Mouse (Mus musculus): Measurements from ENCODE around the gene Rfx3.

Gene Rfx3

DNA sequence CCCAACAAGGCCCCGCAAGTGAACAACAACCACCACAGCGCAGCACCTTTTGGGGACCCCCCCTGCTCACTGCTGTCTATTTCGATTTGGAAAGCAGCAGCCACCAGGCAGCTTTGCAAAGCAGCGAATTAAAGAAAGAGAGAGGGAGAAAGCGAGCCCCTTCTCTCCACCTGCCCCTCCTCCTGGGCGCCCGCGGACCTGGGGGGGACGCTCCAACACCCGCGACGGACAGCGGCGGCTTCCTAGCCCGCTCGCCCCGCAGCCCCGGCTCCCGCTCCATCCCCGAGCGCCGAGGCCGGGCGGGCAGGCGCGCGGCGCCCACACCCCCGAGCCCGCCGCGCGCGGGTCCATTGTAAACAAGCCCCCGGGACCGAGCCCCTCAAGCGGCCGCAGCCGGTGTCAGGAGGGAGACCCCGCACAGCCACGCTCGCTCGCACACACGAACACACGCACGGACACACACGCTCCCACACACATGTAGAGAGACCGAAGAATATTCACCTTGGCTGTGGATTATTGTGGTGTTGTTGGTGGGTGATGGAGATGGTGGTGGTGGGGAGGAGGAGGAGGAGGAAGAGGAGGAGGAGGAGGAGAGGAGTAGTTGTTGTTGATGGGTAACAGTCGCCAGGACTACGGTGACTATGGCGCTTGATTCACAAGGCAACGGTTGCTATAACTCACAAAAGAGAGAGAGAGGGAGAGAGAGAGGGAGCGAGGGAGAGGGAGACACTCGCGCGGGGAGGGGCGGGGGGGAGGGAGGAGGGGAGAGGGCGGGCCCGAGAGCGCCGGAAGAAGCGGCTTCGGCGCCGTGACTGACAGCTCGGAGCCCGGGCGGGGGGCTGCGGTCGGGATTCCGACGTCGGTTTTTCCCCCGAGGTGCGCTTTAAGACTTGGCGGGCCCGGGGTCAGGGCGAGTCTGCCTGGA lies at the start of gene Rfx3:
TSS of gene Rfx3 (minus strand) at position 696 of the 925 bp plus-strand sequence.
- DNase-seq = peak; percentile 24

DNA sequence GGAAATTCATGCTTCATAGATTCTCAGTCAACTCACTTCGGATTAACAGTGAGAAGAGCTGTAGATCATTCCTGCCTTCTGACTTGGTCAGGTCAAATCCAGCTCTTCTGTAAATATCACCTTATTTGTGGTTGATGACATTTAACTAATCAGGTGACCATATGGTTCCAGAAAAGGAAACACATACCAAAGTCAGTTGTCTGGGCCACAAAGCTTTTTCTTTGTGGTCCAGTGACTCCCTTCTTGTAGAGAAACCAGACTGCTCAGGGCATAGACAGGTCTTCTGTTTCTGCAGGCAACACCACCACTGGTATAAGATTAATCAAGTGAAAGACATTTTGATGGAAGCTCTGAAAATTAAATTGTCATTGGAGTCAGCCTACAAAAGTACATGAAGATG lies 41.1 kb upstream of the Rfx3 start:
- DNase-seq = no peak

DNA sequence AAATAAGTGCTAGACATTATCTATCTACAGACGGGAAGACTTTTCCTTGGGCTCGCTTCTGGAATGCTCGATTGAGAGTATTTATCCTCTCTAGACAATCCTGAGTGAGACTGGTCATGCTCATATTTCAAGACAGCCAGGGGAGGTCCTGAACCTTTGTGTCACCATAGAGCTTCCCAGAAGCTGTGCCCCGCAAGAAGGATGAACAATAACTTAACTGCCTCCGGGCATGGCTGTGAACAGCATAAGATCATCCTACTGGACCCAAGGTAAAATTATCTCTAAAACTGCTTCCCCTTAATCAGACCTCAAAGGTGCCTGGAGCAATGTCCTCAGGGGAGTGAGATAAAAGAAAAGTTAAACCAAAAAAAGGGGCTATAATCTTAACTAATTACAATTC lies 40.6 kb upstream of the Rfx3 start:
- no peak for DNase-seq

DNA sequence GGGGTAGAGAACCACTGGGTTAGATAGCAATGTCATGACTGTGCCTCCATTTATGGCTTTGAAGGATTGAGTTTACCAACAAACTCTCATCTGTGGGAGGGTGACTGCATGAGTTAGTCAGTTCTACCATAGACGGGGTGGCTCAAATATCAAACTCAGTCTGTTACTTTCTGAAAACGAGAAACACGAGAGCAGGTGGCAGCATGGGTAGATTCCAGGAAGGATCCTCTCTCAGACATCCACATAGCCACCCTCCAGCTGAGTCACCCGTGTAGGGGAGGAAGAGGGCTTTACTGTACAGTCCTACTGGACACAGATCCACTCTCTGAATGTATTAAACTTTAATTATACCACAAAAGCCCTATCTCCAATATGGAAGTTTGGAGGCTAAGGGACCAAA lies 38.3 kb upstream of the Rfx3 start:
- DNase-seq = no peak

DNA sequence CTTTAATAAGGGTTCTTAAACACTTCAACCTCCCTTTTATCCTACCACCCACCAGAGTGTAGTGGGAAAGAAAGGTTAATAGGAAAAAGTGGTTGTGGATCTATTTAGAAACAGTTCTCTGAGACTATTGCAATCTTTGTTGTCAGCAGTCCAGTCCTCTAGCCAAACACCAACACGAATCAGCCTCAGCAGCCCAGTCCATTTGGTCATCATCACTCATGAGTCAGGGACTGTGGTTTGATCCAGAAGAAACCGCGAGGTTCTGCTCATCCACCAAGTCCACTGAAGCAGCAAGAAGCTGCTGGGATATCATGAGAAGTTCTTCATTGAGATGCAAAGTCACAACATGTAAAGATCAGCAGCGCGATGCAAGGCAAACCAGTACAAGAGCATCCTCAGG lies 35.8 kb upstream of the Rfx3 start:
- DNase-seq = no peak

DNA sequence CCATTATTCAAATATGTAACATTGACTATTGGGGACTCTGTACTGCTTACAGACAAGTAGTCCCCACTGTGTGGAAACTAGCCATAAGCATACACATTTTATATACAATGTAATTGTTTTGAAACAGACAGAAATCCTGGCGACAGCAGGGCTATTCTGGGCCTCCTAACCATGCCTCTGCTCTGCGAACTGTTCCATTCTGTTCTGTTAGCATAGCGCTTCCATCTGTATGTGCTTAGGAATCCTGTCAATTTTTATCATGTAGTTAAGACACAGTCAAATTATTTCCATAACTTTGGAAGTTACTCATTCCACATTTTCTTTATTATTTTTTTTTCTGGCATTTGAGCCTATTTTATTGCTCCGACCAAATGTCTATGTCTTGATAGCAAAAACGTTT lies 34.0 kb upstream of the Rfx3 start:
- DNase-seq = no peak

DNA sequence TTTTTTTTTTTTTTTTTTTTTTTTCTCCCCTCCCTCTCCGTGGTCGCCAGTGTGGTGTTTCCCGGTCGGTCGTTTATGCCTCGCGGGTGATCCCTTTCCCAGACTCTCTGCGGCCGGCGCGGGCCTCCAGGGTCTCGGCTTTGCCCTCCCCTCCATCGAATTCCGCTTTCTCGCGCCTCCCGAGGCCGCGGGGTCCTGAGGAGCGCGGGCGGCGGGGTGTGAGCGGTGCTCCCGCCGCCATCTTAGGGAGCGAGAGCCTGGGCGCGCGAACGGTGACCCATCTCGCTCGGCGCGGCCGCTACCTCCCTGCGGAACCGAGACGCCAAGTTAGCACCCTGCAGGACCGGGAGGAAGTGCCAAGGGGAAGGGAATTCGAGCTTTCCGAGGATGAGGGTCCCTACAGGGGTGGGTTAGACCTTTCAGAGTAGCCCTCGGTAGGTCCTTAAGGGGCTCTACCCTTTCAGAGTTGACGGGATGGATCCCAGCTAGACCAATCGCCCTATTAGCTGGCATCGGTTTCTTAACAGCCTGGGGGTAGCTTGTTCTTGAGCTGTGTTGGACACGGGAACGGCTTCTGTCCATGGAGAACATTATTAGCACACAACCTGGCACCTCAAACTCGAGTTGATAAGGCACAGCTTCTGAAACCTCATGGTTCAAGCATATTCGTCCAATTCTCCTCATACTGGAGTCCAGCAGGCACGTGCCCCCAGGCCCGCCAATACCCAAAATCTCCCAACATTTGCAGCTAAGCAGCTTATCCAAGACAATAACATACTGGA lies 943 bp upstream of the Rfx3 start:
- peak; percentile 73 for DNase-seq

DNA sequence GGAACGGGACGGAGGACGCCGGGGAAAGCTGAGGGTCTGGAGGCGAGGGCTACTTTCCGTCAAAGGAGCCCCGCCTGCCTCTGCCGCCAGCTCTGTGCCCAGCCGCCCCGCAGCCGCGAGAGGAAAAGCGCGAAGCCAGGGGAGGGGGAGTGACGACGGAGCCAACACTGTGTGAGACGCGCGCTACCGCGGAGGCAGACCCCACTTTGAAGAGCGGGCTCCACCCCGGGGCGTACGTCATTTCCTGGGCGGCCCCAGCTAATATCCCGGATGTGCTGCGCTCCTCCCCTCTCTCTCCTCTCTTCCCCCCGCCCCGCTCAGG lies 391 bp upstream of the Rfx3 start:
- peak; percentile 94 for DNase-seq

DNA sequence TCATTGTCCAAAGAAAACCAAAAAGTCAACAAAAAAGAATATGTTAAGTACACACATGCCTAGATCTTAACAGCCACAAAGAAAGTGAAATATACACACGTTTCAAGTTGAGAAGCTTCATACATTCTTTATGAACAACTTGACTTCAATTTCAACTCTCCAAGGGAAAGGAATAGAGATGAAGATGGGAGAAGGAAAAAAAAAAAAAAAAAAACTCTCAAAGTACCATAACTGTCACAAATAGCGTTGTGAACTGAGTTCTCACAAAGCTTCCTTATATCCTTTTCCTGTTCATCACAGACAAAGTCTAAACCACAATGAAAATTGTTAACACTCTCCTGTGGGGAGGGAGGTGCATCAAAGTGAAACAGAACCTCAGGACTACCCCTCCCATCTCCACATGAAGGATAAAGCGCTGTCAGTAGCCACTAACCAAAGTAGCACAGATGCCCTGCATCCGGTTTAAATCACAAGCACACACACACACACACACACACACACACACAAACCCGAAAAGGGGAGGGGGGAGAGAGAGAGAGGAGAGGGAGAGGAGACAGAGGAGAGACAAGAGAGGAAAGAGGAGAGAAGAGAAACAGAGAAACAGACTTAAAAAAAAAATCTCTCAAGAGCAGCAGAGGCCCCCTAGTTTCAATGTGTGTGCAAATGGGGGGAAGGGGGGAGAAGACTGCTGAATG lies 1.2 kb downstream of the Rfx3 start:
- DNase-seq = peak; percentile 17

DNA sequence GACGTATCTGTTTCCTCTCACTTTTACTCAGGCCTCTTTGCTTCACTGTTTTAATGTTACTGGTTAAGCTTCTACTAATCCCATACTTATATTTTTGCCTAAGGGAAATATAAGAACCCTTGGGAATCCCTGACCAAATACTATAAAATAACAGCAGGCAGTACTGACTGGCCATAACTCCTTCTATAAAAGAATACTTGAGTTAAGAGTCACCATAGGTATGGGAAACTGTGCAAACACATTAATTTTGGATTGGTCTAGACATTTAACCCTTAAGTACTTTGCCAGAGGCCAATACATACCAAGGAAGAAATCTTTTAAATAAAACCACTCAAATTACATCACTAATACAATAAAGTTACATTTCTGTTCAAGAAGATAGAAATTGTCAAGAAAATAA lies 6.8 kb downstream of the Rfx3 start:
- no peak for DNase-seq

DNA sequence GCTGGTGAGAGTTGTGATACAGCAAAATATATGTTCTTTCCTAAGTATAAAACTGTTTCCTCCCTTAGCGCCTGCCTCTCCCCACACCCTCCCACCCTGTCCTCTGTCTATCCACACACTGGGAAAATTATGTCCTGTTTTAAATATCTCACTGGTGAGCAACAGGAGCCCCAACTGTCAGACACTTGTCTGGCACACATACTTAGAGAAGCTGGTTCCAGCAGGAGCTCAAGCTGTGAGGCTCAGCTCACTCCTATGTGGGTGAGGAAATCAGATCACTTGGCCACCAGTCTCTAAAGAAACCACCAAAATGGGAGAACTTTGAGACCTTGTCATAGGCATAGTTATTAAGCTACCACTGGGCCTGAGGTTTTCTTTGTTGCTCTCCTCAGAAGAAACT lies 7.5 kb downstream of the Rfx3 start:
- no peak for DNase-seq

DNA sequence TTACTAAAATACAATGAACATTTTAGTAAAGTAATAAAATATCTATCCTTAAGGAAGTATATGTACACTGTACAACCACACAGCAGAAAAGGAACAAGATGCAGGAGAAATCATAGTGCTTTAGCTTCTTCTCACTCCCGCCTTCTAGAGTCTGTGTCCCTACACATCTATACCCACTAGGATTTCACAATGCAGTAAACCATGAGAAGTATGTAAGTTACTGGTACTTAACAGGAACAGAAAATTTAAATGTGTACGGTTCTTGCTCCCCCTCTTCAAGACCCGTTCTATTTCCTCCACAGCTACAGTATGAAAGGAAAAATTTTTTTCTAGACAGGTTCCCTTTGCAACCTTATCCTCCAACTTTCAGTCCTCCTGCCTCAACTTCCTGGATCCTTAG lies 8.3 kb downstream of the Rfx3 start:
- DNase-seq = no peak

DNA sequence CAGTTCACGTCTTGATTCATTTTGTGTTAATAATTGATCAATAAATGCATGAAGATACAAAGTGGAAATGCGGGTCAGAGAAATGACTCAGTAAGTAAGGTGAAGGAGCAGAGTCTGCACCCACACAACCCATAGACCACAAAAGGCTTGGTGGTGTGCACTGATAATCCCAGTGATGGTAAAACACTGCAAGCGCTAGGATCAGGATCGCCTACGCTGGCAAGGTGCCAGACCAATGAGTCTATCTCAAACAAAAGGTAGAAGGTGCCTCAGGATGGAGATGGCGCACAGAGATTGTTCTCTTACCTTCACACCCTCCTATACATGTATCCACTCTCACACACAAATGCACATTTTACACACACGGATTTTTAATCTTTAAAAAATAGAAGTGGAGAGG lies 18.2 kb downstream of the Rfx3 start:
- DNase-seq = no peak

DNA sequence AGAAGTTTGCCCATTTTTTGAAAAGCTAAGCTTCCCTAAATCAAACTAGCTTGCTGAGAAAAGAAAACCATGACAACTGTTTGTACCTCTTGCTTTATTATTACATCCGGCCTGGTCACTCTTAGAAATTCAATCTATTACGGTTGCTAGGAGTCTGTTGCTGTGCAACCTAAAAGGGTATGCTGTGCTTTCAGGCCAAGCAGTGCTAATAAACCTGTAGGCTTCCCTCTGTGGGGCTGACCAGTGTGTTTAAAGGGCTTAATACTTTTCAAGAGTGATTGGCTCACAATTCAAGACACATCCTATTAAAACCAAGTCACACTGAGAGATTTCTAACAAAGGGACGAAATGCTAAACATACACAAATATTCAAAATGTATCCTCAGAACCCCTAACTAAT lies 22.2 kb downstream of the Rfx3 start:
- DNase-seq = no peak

DNA sequence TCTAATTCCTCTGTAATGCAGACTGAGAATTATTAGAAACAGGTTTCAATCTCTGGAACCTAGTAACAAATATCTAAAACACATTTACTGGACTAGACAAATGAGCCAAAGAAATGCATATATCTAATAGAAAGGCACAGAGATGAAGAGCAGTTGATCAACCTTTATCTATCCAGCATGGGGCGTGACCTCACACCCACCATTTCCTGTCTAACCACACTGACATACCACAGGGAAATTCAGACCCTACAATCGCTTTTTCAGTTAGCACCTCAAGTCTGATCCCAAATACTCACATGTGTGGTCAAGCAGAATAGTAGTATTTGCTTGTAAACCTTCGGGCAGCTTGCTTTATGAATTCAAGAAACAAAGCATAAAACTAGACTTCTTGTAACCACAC lies 43.4 kb downstream of the Rfx3 start:
- no peak for DNase-seq

DNA sequence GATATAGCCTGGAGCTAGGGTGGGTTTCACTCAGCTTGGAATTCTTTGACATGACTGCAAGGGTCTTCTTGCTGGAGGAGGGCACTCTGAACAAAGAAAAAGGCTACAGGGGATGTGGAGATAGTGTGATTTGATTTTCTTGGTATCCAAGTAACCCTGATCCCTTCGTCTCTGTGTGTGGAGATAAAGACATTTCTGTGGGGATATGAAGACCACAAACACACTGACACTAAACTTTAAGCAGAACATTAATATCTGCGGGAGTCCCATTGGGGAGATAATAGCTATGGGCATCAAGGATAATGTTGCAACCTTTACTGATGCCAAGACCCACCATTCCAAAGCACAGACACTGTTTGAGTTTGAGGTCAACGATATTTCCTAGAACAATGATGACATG lies 49.7 kb downstream of the Rfx3 start:
- no peak for DNase-seq

DNA sequence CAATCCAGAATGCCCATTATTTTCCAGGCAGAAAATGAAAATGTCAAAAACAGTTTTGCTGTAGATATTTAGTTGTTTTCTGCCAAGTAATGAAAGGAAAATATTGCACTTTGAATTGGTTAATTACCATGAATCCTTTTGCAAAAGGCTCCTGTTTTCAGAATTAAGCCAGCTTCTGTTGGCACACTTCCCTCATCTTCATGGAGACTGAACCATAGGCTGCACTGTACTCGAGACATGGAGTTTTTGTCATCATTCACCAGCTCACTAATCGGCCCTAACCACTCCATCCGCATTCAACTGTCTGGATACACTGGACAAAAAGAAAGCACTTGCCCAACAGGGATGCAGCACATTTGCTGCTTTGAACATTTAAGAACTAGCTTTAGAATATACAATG lies 75.5 kb downstream of the Rfx3 start:
- no peak for DNase-seq

DNA sequence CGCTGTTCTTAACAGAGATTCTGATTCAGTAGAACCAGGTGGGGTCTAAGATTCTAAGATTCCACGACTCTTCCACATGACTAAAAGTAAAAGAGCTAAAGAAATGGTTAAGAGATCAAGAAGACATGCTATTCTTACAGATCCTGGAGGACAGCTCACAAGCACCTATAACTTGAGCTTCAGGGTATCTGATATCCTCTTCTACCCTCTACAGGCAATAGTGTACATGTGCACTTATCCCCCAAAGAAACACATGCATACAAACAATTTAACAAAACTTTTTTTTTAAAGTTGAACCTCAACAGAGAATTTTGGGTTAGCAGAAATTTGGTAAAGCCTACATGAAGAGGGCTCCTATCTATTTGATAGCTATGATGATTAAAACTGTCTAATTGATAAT lies 79.8 kb downstream of the Rfx3 start:
- DNase-seq = no peak

DNA sequence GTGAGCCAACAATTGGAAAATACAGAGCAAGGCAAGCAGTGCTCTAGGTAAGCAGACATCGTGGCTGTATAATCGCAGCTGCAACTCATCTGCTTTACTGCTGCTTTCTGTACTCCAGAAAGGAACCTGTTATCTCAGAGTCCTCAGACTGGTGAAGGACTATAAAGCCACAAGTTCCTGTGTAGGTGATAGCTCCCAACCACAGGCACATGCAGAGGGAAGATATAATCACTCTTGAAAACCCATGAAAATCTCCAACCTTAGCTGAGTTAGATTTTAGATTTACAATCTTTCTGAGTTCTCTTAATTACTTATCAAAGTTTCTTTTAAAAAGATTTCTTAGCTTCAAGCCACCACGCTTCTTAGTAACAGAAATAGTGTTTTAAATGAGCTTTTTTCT lies 84.6 kb downstream of the Rfx3 start:
- DNase-seq = no peak

DNA sequence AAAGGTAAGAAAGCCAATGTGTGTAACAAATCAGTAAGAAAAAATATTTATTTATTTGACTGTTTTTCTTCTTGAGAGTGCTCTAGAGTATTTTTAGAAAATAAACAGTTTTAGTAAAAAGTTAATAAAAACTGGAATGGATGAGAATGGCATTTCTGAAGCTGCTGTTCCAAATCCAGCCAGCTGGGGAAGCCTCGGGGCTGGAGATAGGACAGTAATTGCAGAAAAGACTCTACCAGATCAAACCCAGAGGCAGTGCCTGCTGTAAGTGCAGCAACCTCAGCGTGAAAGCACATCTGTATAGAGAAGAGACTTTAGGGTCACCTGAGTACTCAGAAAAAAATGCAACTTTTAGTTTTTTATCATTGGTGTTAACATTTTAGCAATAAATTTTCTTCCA lies 91.9 kb downstream of the Rfx3 start:
- DNase-seq = peak; percentile 5

DNA sequence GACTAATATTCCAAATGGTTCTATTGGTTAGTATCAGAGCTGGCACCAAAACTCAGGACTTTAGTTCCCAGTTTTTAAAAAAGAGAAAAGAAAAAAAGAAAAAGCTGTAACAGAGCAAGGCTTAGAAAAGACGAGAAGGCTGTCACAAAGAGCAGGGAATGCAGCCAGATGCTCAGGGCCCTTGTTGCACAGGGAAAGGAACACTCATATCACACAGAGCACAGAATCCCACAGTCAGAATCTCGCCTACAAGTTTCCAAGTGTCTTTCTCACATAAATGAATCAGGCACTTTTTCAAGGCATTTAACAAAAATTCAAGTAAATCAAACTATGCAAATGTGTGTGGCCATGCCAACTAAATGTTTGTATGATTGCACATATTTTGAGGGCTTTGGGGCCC lies 94.5 kb downstream of the Rfx3 start:
- no peak for DNase-seq

DNA sequence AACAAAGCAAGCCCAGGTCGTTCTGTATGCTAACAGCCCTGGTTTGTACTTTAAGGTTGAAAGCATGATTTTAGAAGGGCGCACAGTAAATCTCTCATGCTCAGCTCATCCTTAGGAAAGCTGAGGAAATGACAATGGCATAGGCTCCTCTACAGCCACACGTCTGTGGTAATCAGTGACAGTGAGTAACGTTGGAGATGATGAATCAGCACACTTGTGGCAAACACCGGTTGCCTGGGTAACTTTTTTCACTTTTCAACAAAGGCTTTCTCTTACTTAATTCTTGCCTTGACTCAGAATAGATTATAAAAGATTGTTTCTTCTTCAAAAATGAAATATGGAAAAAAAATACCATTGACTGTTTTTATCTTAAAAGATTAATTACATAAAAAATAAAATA lies 104.0 kb downstream of the Rfx3 start:
- DNase-seq = no peak

DNA sequence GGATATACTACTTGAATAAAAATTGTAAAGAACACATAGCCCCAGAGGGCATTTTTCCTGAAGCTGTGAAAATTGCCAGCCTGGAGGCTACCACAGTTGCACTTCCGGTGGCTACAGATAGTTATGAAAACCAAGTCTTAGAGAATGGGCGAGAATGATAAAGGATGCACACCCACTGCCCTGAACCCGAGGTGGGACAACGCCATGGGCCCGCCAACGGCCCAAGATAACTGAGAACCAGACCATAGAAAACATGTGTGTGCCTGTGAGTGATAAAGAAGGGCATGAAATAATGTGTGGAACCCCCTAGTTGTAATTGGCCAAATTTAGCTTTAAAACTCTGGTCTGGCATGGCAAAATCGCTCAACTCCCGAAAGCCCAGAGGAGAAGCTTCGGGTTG lies 105.0 kb downstream of the Rfx3 start:
- no peak for DNase-seq

DNA sequence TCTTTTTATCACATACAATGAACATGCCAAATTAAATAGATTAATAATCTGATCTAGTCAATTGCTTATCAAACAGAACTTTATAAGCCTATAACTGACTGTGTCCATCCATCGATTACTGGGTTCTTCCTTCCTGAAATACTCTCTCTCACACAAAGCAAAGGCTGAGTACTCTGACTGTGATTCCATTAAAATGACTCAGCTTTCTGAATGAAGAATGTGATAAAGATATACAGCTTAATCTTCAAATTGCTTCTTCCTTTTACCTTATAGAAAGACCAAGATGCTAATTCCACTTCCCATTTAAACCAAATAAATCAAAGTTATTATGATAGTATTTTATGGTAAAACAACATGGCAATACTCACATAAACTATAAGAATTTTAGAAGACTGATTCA lies 105.8 kb downstream of the Rfx3 start:
- no peak for DNase-seq
